10 mouse cellular contexts compared by ENCODE assay signal in genomic region chr6:24955131-24955945, GRCm38 (mm10). TPM values are rescaled to one million over a fixed set of nuclear protein-coding genes. Genes with fewer than 3 reads are reported as not detected.
DNase-seq lines count a peak whose midpoint lies in the region; ATAC-seq and TF ChIP-seq lines count a peak whose summit lies in the region.
"Had no signal": no experiment of that assay in that cellular context is flagged by ENCODE, and none has a peak within 500 bp of the region (broad histone marks: within the 10 kb centered on the region; RNA-seq: fewer than 3 reads in every experiment).

No protein-coding gene starts in this region.

- H3K4me1 ChIP-seq in lung, postnatal 0 days (ENCODE audit: insufficient read depth, low read depth, low read length), result no peaks in the 10 kb centered on the region
- no peaks in the 10 kb centered on the region for H3K4me1 ChIP-seq in kidney, embryonic 14.5 days (ENCODE audit: control insufficient read depth, insufficient read depth, low read length)
- H3K4me1 ChIP-seq in limb, embryonic 13.5 days, result peaks cover 10% of the 10 kb centered on the region; the same call in 1 of the 2 replicates

- TF ChIP-seq CTCF in lung, postnatal 0 days (IDR thresholded peaks at IDR 0.05), result no peak

- DNase-seq in lung, postnatal 0 days (ENCODE audit: low spot score), result no peak
- DNase-seq in lung, postnatal 14 days, result no peak
- DNase-seq in cerebellum, postnatal 4 days (ENCODE audit: low spot score in 2 of 2), result peak; percentile 33 to 67
- peak; percentile 5 for DNase-seq in gastrocnemius, postnatal 25 days
- DNase-seq in ovary, postnatal 14 days (ENCODE audit: low spot score), result peak; percentile 12
- no peak for DNase-seq in spleen, postnatal 36 days (ENCODE audit: low spot score in 2 of 2)

- no peaks in the 10 kb centered on the region for H3K36me3 ChIP-seq in lung, postnatal 0 days (ENCODE audit: insufficient read depth, low read length)
- H3K36me3 ChIP-seq in kidney, embryonic 14.5 days (ENCODE audit: control insufficient read depth, insufficient read depth, low read length), result no peaks in the 10 kb centered on the region
- no peaks in the 10 kb centered on the region for H3K36me3 ChIP-seq in limb, embryonic 13.5 days
- H3K36me3 ChIP-seq: G1E had no signal

- WGBS in lung, postnatal 0 days, result under 1% methylated on average over 76 of the region's 91 CpGs
- under 1% methylated on average over 80 of the region's 91 CpGs for WGBS in kidney, embryonic 14.5 days
- WGBS in limb, embryonic 13.5 days, result under 1% methylated on average over 90 of the region's 91 CpGs

- peak overlapping the region; percentile 42 for H3K4me3 ChIP-seq in lung, postnatal 0 days (ENCODE audit: low read depth, low read length)
- H3K4me3 ChIP-seq in kidney, embryonic 14.5 days (ENCODE audit: low read length), result peak overlapping the region; percentile 66
- peak overlapping the region; percentile 55 for H3K4me3 ChIP-seq in limb, embryonic 13.5 days
- H3K4me3 ChIP-seq: myocyte had no signal

- H3K27me3 ChIP-seq in lung, postnatal 0 days (replicated peaks; ENCODE audit: insufficient read depth, low read length), result peaks cover 17% of the 10 kb centered on the region
- no peaks in the 10 kb centered on the region for H3K27me3 ChIP-seq in kidney, embryonic 14.5 days (ENCODE audit: control insufficient read depth, insufficient read depth, low read length)
- peaks cover 27% of the 10 kb centered on the region for H3K27me3 ChIP-seq in limb, embryonic 13.5 days

- no peaks in the 10 kb centered on the region for H3K9me3 ChIP-seq in lung, postnatal 0 days (ENCODE audit: low read length)
- H3K9me3 ChIP-seq in kidney, embryonic 14.5 days (ENCODE audit: control insufficient read depth, low read length), result no peaks in the 10 kb centered on the region
- H3K9me3 ChIP-seq in limb, embryonic 13.5 days, result no peaks in the 10 kb centered on the region; the same call in 1 of the 2 replicates

- H3K27ac ChIP-seq in lung, postnatal 0 days (ENCODE audit: low read length), result no peak overlapping the region
- H3K27ac ChIP-seq in kidney, embryonic 14.5 days (ENCODE audit: low read depth, low read length), result peak overlapping the region; percentile 62
- H3K27ac ChIP-seq in limb, embryonic 13.5 days, result no peak overlapping the region

- 0 out of 2 replicates have a peak overlapping the region, but pooled peaks have one; percentile 1 for H3K9ac ChIP-seq in lung, postnatal 0 days (replicated peaks; ENCODE audit: low read depth)
- peak overlapping the region; percentile 69 for H3K9ac ChIP-seq in kidney, embryonic 14.5 days (ENCODE audit: low read depth, low read length)
- H3K9ac ChIP-seq in limb, embryonic 13.5 days, result peak overlapping the region; percentile 66

- H3K4me2 ChIP-seq in lung, postnatal 0 days (replicated peaks; ENCODE audit: low read depth, low read length), result peak overlapping the region; percentile 84
- peak overlapping the region; percentile 99 for H3K4me2 ChIP-seq in kidney, embryonic 14.5 days (replicated peaks; ENCODE audit: low read depth, low read length)
- H3K4me2 ChIP-seq in limb, embryonic 13.5 days (replicated peaks), result peak overlapping the region; percentile 93

- TF ChIP-seq EP300 in lung, postnatal 0 days (IDR thresholded peaks at IDR 0.05), result no peak

- ATAC-seq in lung, postnatal 0 days, result peak; percentile 17; the same call in 1 of the 2 replicates
- ATAC-seq in kidney, embryonic 14.5 days (ENCODE audit: low FRiP score, low TSS enrichment), result peak; percentile 81
- peak; percentile 77 for ATAC-seq in limb, embryonic 13.5 days (ENCODE audit: low FRiP score, low read depth)

RNA-seq across cellular contexts. Expression of gene Tmem229a, which starts 0.8 kb away (rescaled TPM):
- polyA plus RNA-seq in lung, postnatal 0 days (2015; fragmentation: Nextera tagmentation; extraction: Ambion mirVana), result 0.04 and 0.05 TPM in 2 replicates
- total RNA-seq in gastrocnemius, postnatal 25 days (2021), result under 1 TPM; 0.10 to 0.16 TPM
- 7.1 and 10.8 TPM in 2 replicates for polyA plus RNA-seq in kidney, embryonic 14.5 days (2014; fragmentation: Nextera tagmentation; extraction: Ambion mirVana)
- polyA plus RNA-seq in limb, embryonic 13.5 days (2015; fragmentation: Nextera tagmentation; extraction: Ambion mirVana), result 0.41 and 0.43 TPM in 2 replicates
- polyA plus RNA-seq: G1E, myocyte had no signal

Comparison
In these comparisons a context has a peak if more than half of its experiments do, and no peak if none do; other contexts are left out.
1. ATAC-seq: peak in every context shown above with its lines; median percentile 81 in kidney, embryonic 14.5 days; 77 in limb, embryonic 13.5 days; 17 in lung, postnatal 0 days.
2. DNase-seq: peak in cerebellum, postnatal 4 days (2 of 2), gastrocnemius, postnatal 25 days (single experiment) and ovary, postnatal 14 days (single experiment); none in lung, postnatal 0 days (single experiment), lung, postnatal 14 days (single experiment) and spleen, postnatal 36 days (0 of 2).
3. H3K9ac ChIP-seq: peak in every context shown above with its lines; median percentile 69 in kidney, embryonic 14.5 days; 66 in limb, embryonic 13.5 days; 1 in lung, postnatal 0 days.
4. Peak in every context shown above with its lines, with median percentiles within 50 percentile points of each other: H3K4me2 ChIP-seq and H3K4me3 ChIP-seq.